Mouse (Mus musculus) lung, embryonic 15.5 days (tissue): ENCODE results near the gene Hist1h4d. TPM values are rescaled to one million over a fixed set of nuclear protein-coding genes. Genes with fewer than 3 reads are reported as not detected.
A peak's percentile ranks its signal among the peaks of the same experiment; 100 is the strongest.
"Not testable (repeated sequence)": the region's sequence is repeated elsewhere in the genome, so short reads cannot be mapped to it uniquely, and the experiment has no call there.

ENCODE experiments used
- ATAC-seq: fragments of 200-750 bp; cut with Nextera tagmentation; 2 replicates; pipeline ENCODE4 v1.8.0; 2017; ENCODE audit warnings: moderate number of reproducible peaks, borderline replicate concordance; ENCODE audit not compliant: low FRiP score, low TSS enrichment; ENCODE audit errors: extremely low read depth
- H3K27ac ChIP-seq: fragments of 300-500 bp; sonication (generic); 2 replicates; pipeline ENCODE4 v1.5.1; 2015; ENCODE audit warnings: moderate library complexity, mild to moderate bottlenecking, inconsistent platforms
- H3K27me3 ChIP-seq: fragments of 300-500 bp; sonication (generic); 2 replicates; pipeline ENCODE4 v1.6.1; 2015; ENCODE audit warnings: inconsistent platforms
- H3K36me3 ChIP-seq: fragments of 300-500 bp; sonication (generic); 2 replicates; pipeline ENCODE4 v1.6.1; 2015; ENCODE audit warnings: inconsistent platforms
- H3K4me1 ChIP-seq: fragments of 300-500 bp; sonication (generic); 2 replicates; pipeline ENCODE4 v1.6.1; 2015; ENCODE audit warnings: inconsistent platforms
- H3K4me2 ChIP-seq: fragments of 300-500 bp; sonication (generic); 2 replicates; pipeline ENCODE4 v1.6.1; 2015; ENCODE audit warnings: inconsistent platforms, mild to moderate bottlenecking, moderate library complexity
- H3K4me3 ChIP-seq: fragments of 300-500 bp; sonication (generic); 2 replicates; pipeline ENCODE4 v1.5.1; 2015; ENCODE audit warnings: mild to moderate bottlenecking, inconsistent platforms
- H3K9ac ChIP-seq: fragments of 300-500 bp; sonication (generic); 2 replicates; pipeline ENCODE4 v1.6.1; 2015; ENCODE audit warnings: inconsistent platforms
- H3K9me3 ChIP-seq: fragments of 300-500 bp; sonication (generic); 2 replicates; pipeline ENCODE4 v1.6.1; 2016; ENCODE audit warnings: inconsistent platforms
- WGBS: fragments of 180-500 bp; shearing (Covaris S2); methylation state at CpG from one replicate; pipeline ENCODE4 v1.1.7; 2015; 5-methylcytosine and 5-hydroxymethylcytosine counted together
- polyA plus RNA-seq: library from polyadenylated mRNA; unstranded; fragments of >200 nt; fragmentation: Nextera tagmentation; extraction: Ambion mirVana; gene quantifications from 2 replicates; pipeline ENCODE4 v1.2.1, GENCODE M21; 2015

The Hist1h4d gene
- polyA plus RNA-seq, 1 experiment from 2014 or later: 160 TPM

DNA sequence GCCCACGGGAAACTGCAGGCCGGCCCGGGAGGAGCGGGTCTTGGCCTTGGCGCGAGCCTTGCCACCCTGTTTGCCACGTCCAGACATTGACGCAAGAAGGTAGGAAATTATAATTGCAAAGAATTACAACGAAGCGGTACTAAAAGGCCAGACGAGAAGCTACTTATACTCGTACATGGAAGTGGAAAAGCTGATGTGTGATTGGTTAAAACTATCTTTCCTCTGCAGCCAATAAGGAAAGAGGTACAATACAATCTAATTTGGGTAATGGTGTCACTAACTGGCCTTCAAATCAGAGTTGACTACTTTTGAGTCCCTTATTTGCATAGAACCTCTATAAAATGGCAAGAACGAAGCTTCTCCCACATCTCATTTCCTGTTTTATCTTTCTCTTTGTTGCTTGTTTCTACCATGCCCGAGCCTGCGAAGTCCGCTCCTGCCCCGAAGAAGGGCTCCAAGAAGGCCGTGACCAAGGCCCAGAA, 10.3 kb upstream of the Hist1h4d start, which contains the start of the genes Hist1h2ae and Hist1h2bg:
TSS of gene Hist1h2ae (minus strand) at position 199 of the 482 bp plus-strand sequence.
TSS of gene Hist1h2bg (plus strand) at position 375 of the 482 bp plus-strand sequence.
- peak; percentile 90 for ATAC-seq
- H3K36me3 ChIP-seq: no peaks in the 10 kb centered on the region
- H3K4me2 ChIP-seq: peak within 1 kb of the TSS; percentile 67
- no peaks in the 10 kb centered on the region for H3K9me3 ChIP-seq
- peaks cover 4% of the 10 kb centered on the region; the same call in 1 of the 2 replicates for H3K4me1 ChIP-seq
- 0% methylated on average over 18 of the region's 18 CpGs for WGBS
- peak within 1 kb of the TSS; percentile 47 for H3K4me3 ChIP-seq
- no peaks in the 10 kb centered on the region for H3K27me3 ChIP-seq
- H3K9ac ChIP-seq: peak within 1 kb of the TSS; percentile 63
- peak within 1 kb of the TSS; percentile 98 for H3K27ac ChIP-seq

DNA sequence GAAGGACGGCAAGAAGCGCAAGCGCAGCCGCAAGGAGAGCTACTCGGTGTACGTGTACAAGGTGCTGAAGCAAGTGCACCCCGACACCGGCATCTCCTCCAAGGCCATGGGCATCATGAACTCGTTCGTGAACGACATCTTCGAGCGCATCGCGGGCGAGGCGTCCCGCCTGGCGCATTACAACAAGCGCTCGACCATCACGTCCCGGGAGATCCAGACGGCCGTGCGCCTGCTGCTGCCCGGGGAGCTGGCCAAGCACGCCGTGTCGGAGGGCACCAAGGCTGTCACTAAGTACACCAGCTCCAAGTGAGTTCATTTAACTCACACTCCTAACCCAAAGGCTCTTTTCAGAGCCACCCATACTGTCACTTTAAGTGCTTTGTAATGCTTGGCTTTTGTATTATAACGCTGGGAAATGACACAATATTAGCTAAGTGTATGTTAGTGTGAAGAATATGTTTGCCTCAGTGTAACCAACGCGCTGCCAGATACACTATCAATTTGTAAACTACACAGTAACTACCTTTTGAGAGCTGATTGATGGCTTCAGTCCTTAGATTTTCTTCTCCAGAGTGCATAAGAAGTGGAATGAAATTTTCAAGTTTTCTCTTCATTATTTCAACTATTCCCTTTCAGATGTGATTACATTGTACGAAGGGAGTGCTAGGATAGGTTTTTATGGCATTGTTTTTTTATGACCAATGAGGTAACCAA, 9.7 kb upstream of the Hist1h4d start:
- H3K9me3 ChIP-seq, H3K36me3 ChIP-seq, H3K4me1 ChIP-seq, H3K27me3 ChIP-seq, ATAC-seq: not testable (repeated sequence)
- Histone ChIP-seq H3K27ac (peak overlapping the region; percentile 98), H3K4me3 (peak overlapping the region; percentile 47), H3K4me2 (peak overlapping the region; percentile 67), H3K9ac (peak overlapping the region; percentile 63)
- WGBS: 0% methylated on average over 17 of the region's 34 CpGs

GRCm38 (mm10) chr13:23572218-23573033, 9.0 kb upstream of the Hist1h4d start:
- peak overlapping the region; percentile 63 for H3K9ac ChIP-seq

GRCm38 (mm10) chr13:23573034-23573897, 8.1 kb upstream of the Hist1h4d start:
- not testable (repeated sequence) for H3K9me3 ChIP-seq, ATAC-seq, H3K27me3 ChIP-seq, H3K36me3 ChIP-seq
- WGBS: 4% methylated on average over 20 of the region's 20 CpGs
- Histone ChIP-seq H3K4me2 (peak overlapping the region; percentile 67), H3K4me1 (peaks cover 14% of the 10 kb centered on the region), H3K4me3 (peak overlapping the region; percentile 47), H3K27ac (peak overlapping the region; percentile 98), H3K9ac (peak overlapping the region; percentile 63)

More at GRCm38 (mm10) chr13:23572218-23573033, 9.0 kb upstream of the Hist1h4d start:
- Histone ChIP-seq H3K9me3 (no peaks in the 10 kb centered on the region), H3K27me3 (no peaks in the 10 kb centered on the region), H3K4me3 (peak overlapping the region; percentile 47), H3K27ac (peak overlapping the region; percentile 98), H3K4me1 (peaks cover 14% of the 10 kb centered on the region), H3K36me3 (no peaks in the 10 kb centered on the region), H3K4me2 (peak overlapping the region; percentile 67)
- no peak for ATAC-seq
- WGBS: 12% methylated on average over 2 of the region's 2 CpGs

DNA sequence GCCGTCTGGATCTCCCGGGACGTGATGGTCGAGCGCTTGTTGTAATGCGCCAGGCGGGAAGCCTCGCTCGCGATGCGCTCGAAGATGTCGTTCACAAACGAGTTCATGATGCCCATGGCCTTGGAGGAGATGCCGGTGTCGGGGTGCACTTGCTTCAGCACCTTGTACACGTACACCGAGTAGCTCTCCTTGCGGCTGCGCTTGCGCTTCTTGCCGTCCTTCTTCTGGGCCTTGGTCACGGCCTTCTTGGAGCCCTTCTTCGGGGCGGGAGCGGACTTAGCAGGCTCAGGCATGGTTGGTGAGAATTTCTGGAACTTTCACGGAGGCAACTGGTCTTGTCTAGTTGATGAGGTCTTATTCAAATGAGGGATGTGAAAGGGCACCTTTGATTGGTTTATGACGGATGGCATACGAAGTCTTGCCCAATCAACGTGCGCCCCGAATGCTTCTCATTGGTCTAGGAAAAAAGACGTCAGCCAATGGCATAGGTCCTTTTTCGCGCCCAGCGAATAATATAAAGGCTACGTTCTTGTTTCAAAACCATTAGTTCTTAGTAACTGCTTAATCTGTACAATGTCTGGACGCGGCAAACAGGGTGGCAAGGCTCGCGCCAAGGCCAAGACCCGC, 7.4 kb upstream of the Hist1h4d start, which contains the start of the genes Hist1h2bf and Hist1h2ad:
TSS of gene Hist1h2bf (minus strand) at position 299 of the 627 bp plus-strand sequence.
TSS of gene Hist1h2ad (plus strand) at position 484 of the 627 bp plus-strand sequence.
- H3K27me3 ChIP-seq, H3K36me3 ChIP-seq, H3K9me3 ChIP-seq: not testable (repeated sequence)
- peak; percentile 90 for ATAC-seq
- peaks cover 14% of the 10 kb centered on the region for H3K4me1 ChIP-seq
- WGBS: under 1% methylated on average over 42 of the region's 42 CpGs
- H3K4me3 ChIP-seq: peak within 1 kb of the TSS; percentile 47
- peak within 1 kb of the TSS; percentile 67 for H3K4me2 ChIP-seq
- H3K27ac ChIP-seq: peak within 1 kb of the TSS; percentile 98
- H3K9ac ChIP-seq: peak within 1 kb of the TSS; percentile 63

- not testable (repeated sequence) for H3K27me3 ChIP-seq, H3K9me3 ChIP-seq, ATAC-seq, H3K36me3 ChIP-seq, H3K9ac ChIP-seq
- Histone ChIP-seq H3K27ac (peak overlapping the region; percentile 98), H3K4me1 (peaks cover 14% of the 10 kb centered on the region), H3K4me3 (peak overlapping the region; percentile 47), H3K4me2 (peak overlapping the region; percentile 67)
- under 1% methylated on average over 11 of the region's 39 CpGs for WGBS
Measured at GRCm38 (mm10) chr13:23574546-23575170, 6.7 kb upstream of the Hist1h4d start.

- H3K27me3 ChIP-seq: no peaks in the 10 kb centered on the region
- no peaks in the 10 kb centered on the region for H3K9me3 ChIP-seq
- H3K4me1 ChIP-seq: peaks cover 14% of the 10 kb centered on the region; the same call in 1 of the 2 replicates
- peak within 1 kb of the TSS; percentile 54 for H3K4me2 ChIP-seq
- H3K9ac ChIP-seq: peak within 1 kb of the TSS; percentile 68
- under 1% methylated on average over 18 of the region's 18 CpGs for WGBS
- ATAC-seq: peak; percentile 67; the same call in 1 of the 2 replicates
- H3K36me3 ChIP-seq: no peaks in the 10 kb centered on the region
- H3K4me3 ChIP-seq: peak within 1 kb of the TSS; percentile 47
- H3K27ac ChIP-seq: peak within 1 kb of the TSS; percentile 92
Measured at GRCm38 (mm10) chr13:23575271-23575851, 6.0 kb upstream of the Hist1h4d start, which contains the start of gene Hist1h3d. TSS of gene Hist1h3d (plus strand) at chr13:23575763.

- peak overlapping the region; percentile 92 for H3K27ac ChIP-seq
- peak overlapping the region; percentile 47 for H3K4me3 ChIP-seq
- peak overlapping the region; percentile 68 for H3K9ac ChIP-seq
- ATAC-seq, H3K36me3 ChIP-seq, H3K9me3 ChIP-seq, H3K27me3 ChIP-seq: not testable (repeated sequence)
- peak overlapping the region; percentile 54 for H3K4me2 ChIP-seq
- 3% methylated on average over 8 of the region's 40 CpGs for WGBS
- H3K4me1 ChIP-seq: peaks cover 19% of the 10 kb centered on the region; the same call in 1 of the 2 replicates
Measured at GRCm38 (mm10) chr13:23575864-23576313, 5.5 kb upstream of the Hist1h4d start.

DNA sequence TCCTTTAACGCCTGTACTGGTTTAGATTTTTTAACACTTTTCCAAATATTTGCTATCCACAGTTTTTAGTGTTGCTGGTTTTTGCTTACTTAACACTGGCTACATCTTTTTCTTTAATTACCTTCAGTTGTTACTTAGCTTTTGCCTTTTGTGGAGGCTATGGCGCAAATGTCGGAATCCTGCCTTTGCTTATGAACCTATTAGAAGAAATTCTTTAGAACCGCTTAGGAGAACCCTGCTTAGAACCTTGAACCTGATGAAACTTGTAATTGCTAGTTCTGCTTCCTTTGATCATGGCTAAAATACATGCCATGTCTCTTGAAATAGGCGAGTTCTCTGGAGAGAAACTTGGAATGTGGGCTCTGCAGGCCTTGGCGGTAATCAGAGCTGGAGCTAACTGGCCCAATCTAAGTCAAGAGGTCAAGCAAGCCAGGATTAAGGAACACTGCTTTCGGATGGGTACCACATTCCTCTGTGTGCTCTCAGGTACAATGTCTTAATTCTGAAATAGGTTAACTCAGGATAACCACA, 5.0 kb upstream of the Hist1h4d start:
- Histone ChIP-seq H3K4me2 (peak overlapping the region; percentile 54), H3K36me3 (no peaks in the 10 kb centered on the region), H3K9me3 (no peaks in the 10 kb centered on the region), H3K9ac (peak overlapping the region; percentile 68), H3K4me3 (peak overlapping the region; percentile 47), H3K27ac (peak overlapping the region; percentile 92), H3K4me1 (peaks cover 21% of the 10 kb centered on the region; the same call in 1 of the 2 replicates), H3K27me3 (no peaks in the 10 kb centered on the region)
- no peak for ATAC-seq
- WGBS: 3% methylated on average over 7 of the region's 7 CpGs
